Mouse (Mus musculus): Measurements from ENCODE around the gene Tfcp2l1.

The Tfcp2l1 gene

GRCm38 (mm10) chr1:118658716-118659115, 31.0 kb downstream of the Tfcp2l1 start:
- DNase-seq (ENCODE audit: low read depth) = no peak

GRCm38 (mm10) chr1:118660880-118661465, 33.2 kb downstream of the Tfcp2l1 start:
- DNase-seq (ENCODE audit: low read depth) = peak; percentile 70

GRCm38 (mm10) chr1:118663062-118663461, 35.3 kb downstream of the Tfcp2l1 start:
- no peak for DNase-seq (ENCODE audit: low read depth)

- DNase-seq (ENCODE audit: low read depth) = no peak
Measured at GRCm38 (mm10) chr1:118667536-118667935, 39.8 kb downstream of the Tfcp2l1 start.

GRCm38 (mm10) chr1:118672196-118672595, 44.5 kb downstream of the Tfcp2l1 start:
- DNase-seq (ENCODE audit: low read depth) = no peak

- no peak for DNase-seq (ENCODE audit: low read depth)
Measured at GRCm38 (mm10) chr1:118674176-118674575, 46.4 kb downstream of the Tfcp2l1 start.

- DNase-seq (ENCODE audit: low read depth) = no peak
Measured at GRCm38 (mm10) chr1:118681980-118682379, 54.2 kb downstream of the Tfcp2l1 start.

- DNase-seq (ENCODE audit: low read depth) = no peak
Measured at GRCm38 (mm10) chr1:118683686-118684085, 55.9 kb downstream of the Tfcp2l1 start.

- DNase-seq (ENCODE audit: low read depth) = no peak
Measured at GRCm38 (mm10) chr1:118687726-118688125, 60.0 kb downstream of the Tfcp2l1 start.

GRCm38 (mm10) chr1:118689830-118690229, 62.1 kb downstream of the Tfcp2l1 start:
- no peak for DNase-seq (ENCODE audit: low read depth)

GRCm38 (mm10) chr1:118694436-118694835, 66.7 kb downstream of the Tfcp2l1 start:
- DNase-seq (ENCODE audit: low read depth) = peak; percentile 13

- no peak for DNase-seq (ENCODE audit: low read depth)
Measured at GRCm38 (mm10) chr1:118697906-118698305, 70.2 kb downstream of the Tfcp2l1 start.

GRCm38 (mm10) chr1:118699118-118699890, 71.6 kb downstream of the Tfcp2l1 start:
- DNase-seq (ENCODE audit: low read depth) = no peak

- peak; percentile 38 for DNase-seq (ENCODE audit: low read depth)
Measured at GRCm38 (mm10) chr1:118699961-118700360, 72.2 kb downstream of the Tfcp2l1 start.

- no peak for DNase-seq (ENCODE audit: low read depth)
Measured at GRCm38 (mm10) chr1:118711606-118712005, 83.9 kb downstream of the Tfcp2l1 start.

GRCm38 (mm10) chr1:118716225-118716624, 88.5 kb downstream of the Tfcp2l1 start:
- DNase-seq (ENCODE audit: low read depth) = peak; percentile 23

GRCm38 (mm10) chr1:118718055-118718454, 90.3 kb downstream of the Tfcp2l1 start:
- no peak for DNase-seq (ENCODE audit: low read depth)

GRCm38 (mm10) chr1:118719699-118720098, 92.0 kb downstream of the Tfcp2l1 start:
- DNase-seq (ENCODE audit: low read depth) = no peak

GRCm38 (mm10) chr1:118720474-118721095, 92.8 kb downstream of the Tfcp2l1 start:
- no peak for DNase-seq (ENCODE audit: low read depth)

GRCm38 (mm10) chr1:118727075-118727474, 99.3 kb downstream of the Tfcp2l1 start:
- DNase-seq (ENCODE audit: low read depth) = no peak

- DNase-seq (ENCODE audit: low read depth) = no peak
Measured at GRCm38 (mm10) chr1:118728796-118729195, 101.1 kb downstream of the Tfcp2l1 start.

All from NIH3T3 (cell line).